Mouse (Mus musculus): ENCODE results near the gene Spata31d1a. TPM values are rescaled to one million over a fixed set of nuclear protein-coding genes. Genes with fewer than 3 reads are reported as not detected.

Spata31d1a gene
- total and polyA plus RNA-seq, 3 experiments, result 0.19 TPM; not detected in 2

- Histone ChIP-seq H3K4me1 (ENCODE audit: control insufficient read depth in 1 of 2, insufficient read depth in 2 of 2) (no peaks in the 10 kb centered on the region), H3K79me2 (replicated peaks; ENCODE audit: control insufficient read depth, extremely low read depth, insufficient read depth, poor library complexity, severe bottlenecking) (no peaks in the 10 kb centered on the region), H3K9me3 (replicated peaks; ENCODE audit: low read length) (no peaks in the 10 kb centered on the region), H3K4me3 (replicated peaks in 1 of 3; ENCODE audit: low read depth in 2 of 3, low read length in 2 of 3, poor library complexity in 1 of 3) (no peak overlapping the region), H3K27ac (ENCODE audit: insufficient read depth, low read depth) (no peak overlapping the region), H3K27me3 (replicated peaks) (peaks cover 15% of the 10 kb centered on the region), H3K4me2 (ENCODE audit: insufficient read depth, low read depth, poor library complexity, severe bottlenecking) (no peak overlapping the region), H3K36me3 (replicated peaks in 1 of 2; ENCODE audit: control insufficient read depth in 1 of 2, insufficient read depth in 1 of 2, low read length in 1 of 2) (no peaks in the 10 kb centered on the region), H3K9ac (ENCODE audit: insufficient read depth, low read depth) (no peak overlapping the region)
- no peak for DNase-seq (ENCODE audit: extremely low read depth)
- no peak for TF ChIP-seq CHD2 (IDR thresholded peaks at IDR 0.05; ENCODE audit: low read length)
- no peak for TF ChIP-seq RCOR1 (conservative IDR thresholded peaks at IDR 0.05; ENCODE audit: low read depth, low read length)
- TF ChIP-seq IRF4 (IDR thresholded peaks at IDR 0.05; ENCODE audit: low read depth, low read length), result no peak
- no peak for TF ChIP-seq USF1 (IDR thresholded peaks at IDR 0.05; ENCODE audit: low read depth, low read length)
- TF ChIP-seq MAZ (IDR thresholded peaks at IDR 0.05; ENCODE audit: low read depth, low read length), result no peak
- TF ChIP-seq ZMIZ1 (IDR thresholded peaks at IDR 0.05; ENCODE audit: low read depth, low read length), result no peak
- TF ChIP-seq RAD21 (IDR thresholded peaks at IDR 0.05; ENCODE audit: low read depth, low read length), result no peak
- TF ChIP-seq ZC3H11A (IDR thresholded peaks at IDR 0.05; ENCODE audit: low read depth, low read length), result no peak
- TF ChIP-seq MAFK (IDR thresholded peaks at IDR 0.05; ENCODE audit: insufficient replicate concordance, low read length), result no peak
- no peak for TF ChIP-seq ZKSCAN1 (IDR thresholded peaks at IDR 0.05; ENCODE audit: borderline replicate concordance, low read depth, low read length)
- TF ChIP-seq NRF1 (IDR thresholded peaks at IDR 0.05; ENCODE audit: low read depth, low read length), result no peak
- no peak for TF ChIP-seq TCF12 (IDR thresholded peaks at IDR 0.05; ENCODE audit: low read depth, low read length)
- in situ Hi-C loops (cut with MboI; ENCODE audit: low pct_ligation_motif_present, low pct_unique_long_range_greater_than_20kb, low sequenced_read_pairs), result no loop called here
- dilution Hi-C loops (cut with MboI; ENCODE audit: extremely low pct_ligation_motif_present, extremely low pct_unique_long_range_greater_than_20kb, low sequenced_read_pairs), result no loop called here
These were observed 11.0 kb downstream of the Spata31d1a start for GRCm38 (mm10) chr13:59699131-59699530.

GRCm38 (mm10) chr13:59695781-59696180, 14.3 kb downstream of the Spata31d1a start:
- Histone ChIP-seq H3K4me1 (ENCODE audit: control insufficient read depth in 1 of 2, insufficient read depth in 2 of 2) (no peaks in the 10 kb centered on the region), H3K9ac (ENCODE audit: insufficient read depth, low read depth) (no peak overlapping the region), H3K79me2 (replicated peaks; ENCODE audit: control insufficient read depth, extremely low read depth, insufficient read depth, poor library complexity, severe bottlenecking) (no peaks in the 10 kb centered on the region), H3K4me3 (replicated peaks in 1 of 3; ENCODE audit: low read depth in 2 of 3, low read length in 2 of 3, poor library complexity in 1 of 3) (no peak overlapping the region), H3K27me3 (replicated peaks) (no peaks in the 10 kb centered on the region), H3K36me3 (replicated peaks in 1 of 2; ENCODE audit: control insufficient read depth in 1 of 2, insufficient read depth in 1 of 2, low read length in 1 of 2) (no peaks in the 10 kb centered on the region), H3K9me3 (replicated peaks; ENCODE audit: low read length) (peaks cover 3% of the 10 kb centered on the region), H3K27ac (ENCODE audit: insufficient read depth, low read depth) (no peak overlapping the region), H3K4me2 (ENCODE audit: insufficient read depth, low read depth, poor library complexity, severe bottlenecking) (no peak overlapping the region)
- dilution Hi-C loops (cut with MboI; ENCODE audit: extremely low pct_ligation_motif_present, extremely low pct_unique_long_range_greater_than_20kb, low sequenced_read_pairs), result no loop called here
- TF ChIP-seq MAZ (IDR thresholded peaks at IDR 0.05; ENCODE audit: low read depth, low read length) (no peak), MXI1 (IDR thresholded peaks at IDR 0.05; ENCODE audit: low read depth, low read length) (no peak), ZMIZ1 (IDR thresholded peaks at IDR 0.05; ENCODE audit: low read depth, low read length) (no peak), CHD2 (IDR thresholded peaks at IDR 0.05; ENCODE audit: low read length) (no peak), E2F4 (IDR thresholded peaks at IDR 0.05; ENCODE audit: insufficient replicate concordance, low read depth, low read length) (no peak)
- DNase-seq (ENCODE audit: extremely low read depth), result no peak
- in situ Hi-C loops (cut with MboI; ENCODE audit: low pct_ligation_motif_present, low pct_unique_long_range_greater_than_20kb, low sequenced_read_pairs), result no loop called here

All from CH12.LX (cell line).